10 mouse cellular contexts compared by ENCODE assay signal in genomic region chr6:86252176-86253125, GRCm38 (mm10). TPM values are rescaled to one million over a fixed set of nuclear protein-coding genes. Genes with fewer than 3 reads are reported as not detected.
DNase-seq lines count a peak whose midpoint lies in the region.
"Had no signal": no experiment of that assay in that cellular context is flagged by ENCODE, and none has a peak within 500 bp of the region (broad histone marks: within the 10 kb centered on the region; RNA-seq: fewer than 3 reads in every experiment).

No protein-coding gene starts in this region.

- DNase-seq in kidney, postnatal 14 days, result peak; percentile 7
- DNase-seq in kidney, adult 18-20 months, result no peak
- DNase-seq in right cerebral cortex, postnatal 25 days, result peak; percentile 23
- no peak for DNase-seq in right cerebral cortex, postnatal 10 days (ENCODE audit: low spot score in 2 of 2)
- DNase-seq in gonadal fat pad, adult 2 months (ENCODE audit: low read depth), result peak; percentile 56
- DNase-seq in layer of hippocampus, postnatal 14 days (ENCODE audit: low spot score in 2 of 2), result no peak
- no peak for DNase-seq in heart, adult 18-20 months
- DNase-seq: adrenal gland, adult 8-10 months; cerebellum, postnatal 25 days; right cerebral cortex, postnatal 4 days had no signal

RNA-seq across cellular contexts. Expression of gene Tgfa, which starts 57.4 kb away (rescaled TPM):
- polyA plus RNA-seq in gonadal fat pad, adult 2 months (2012; rRNA removed), result 3.5 and 5.5 TPM in 2 replicates
- total RNA-seq in layer of hippocampus, postnatal 14 days (2021), result 10 to 100 TPM; 38.1 to 42.4 TPM
- total RNA-seq in heart, adult 18-20 months (2021), result 1 to 10 TPM; 1.2 to 1.7 TPM

Comparison
In these comparisons a context has a peak if more than half of its experiments do, and no peak if none do; other contexts are left out.
1. DNase-seq: peak in kidney, postnatal 14 days (single experiment), right cerebral cortex, postnatal 25 days (single experiment) and gonadal fat pad, adult 2 months (single experiment); none in kidney, adult 18-20 months (single experiment), right cerebral cortex, postnatal 10 days (0 of 2), layer of hippocampus, postnatal 14 days (0 of 2) and heart, adult 18-20 months (0 of 2).
2. RNA of gene Tgfa, which starts 57.4 kb away (total RNA-seq): 38.1 to 42.4 TPM in layer of hippocampus, postnatal 14 days; 1.2 to 1.7 TPM in heart, adult 18-20 months; every median in the first group is over 10 times any median in the second.